Mouse (Mus musculus) intestine, postnatal 0 days (tissue): ENCODE measurements at regions not wholly inside any gene's neighbourhood (a gene's known extent, or its start where the extent isn't known, plus 50 kb on each side); places are given as distances from the start of the nearest gene placed in this dataset.

Source experiments
- ATAC-seq: fragments of 200-750 bp; cut with Nextera tagmentation; 2 replicates; pipeline ENCODE4 v1.8.0; 2017; ENCODE audit warnings: mild to moderate bottlenecking, moderate TSS enrichment, moderate library complexity
- H3K27ac ChIP-seq: fragments of 300-500 bp; sonication (generic); 2 replicates; pipeline ENCODE4 v1.5.1; 2014; ENCODE audit warnings: mild to moderate bottlenecking, low read depth, low read length, moderate library complexity
- H3K27me3 ChIP-seq: fragments of 300-500 bp; sonication (generic); replicated peaks from 2 replicates; pipeline ENCODE4 v1.6.1; 2014; ENCODE audit warnings: low read length, mixed read lengths; ENCODE audit not compliant: control insufficient read depth, insufficient read depth
- H3K36me3 ChIP-seq: fragments of 300-500 bp; sonication (generic); 2 replicates; pipeline ENCODE4 v1.6.1; 2014; ENCODE audit warnings: mild to moderate bottlenecking, moderate library complexity; ENCODE audit not compliant: control insufficient read depth, insufficient read depth
- H3K4me1 ChIP-seq: fragments of 300-500 bp; sonication (generic); replicated peaks from 2 replicates; pipeline ENCODE4 v1.6.1; 2014; ENCODE audit warnings: antibody characterized with exemption, low read length, mixed read lengths; ENCODE audit not compliant: control insufficient read depth, insufficient read depth
- H3K4me2 ChIP-seq: fragments of 300-500 bp; sonication (generic); replicated peaks from 2 replicates; pipeline ENCODE4 v1.6.1; 2014; ENCODE audit warnings: low read depth, mild to moderate bottlenecking, moderate library complexity
- H3K4me3 ChIP-seq: fragments of 300-500 bp; sonication (generic); 2 replicates; pipeline ENCODE4 v1.5.1; 2014; ENCODE audit warnings: low read depth, low read length
- H3K9ac ChIP-seq: fragments of 300-500 bp; sonication (generic); 2 replicates; pipeline ENCODE4 v1.6.1; 2014; ENCODE audit warnings: mild to moderate bottlenecking, low read depth, low read length
- H3K9me3 ChIP-seq: fragments of 300-500 bp; sonication (generic); 2 replicates; pipeline ENCODE4 v1.6.1; 2016; ENCODE audit warnings: mixed run types; ENCODE audit not compliant: control insufficient read depth
- CTCF ChIP-seq: sonication (generic); IDR thresholded peaks from 2 replicates; pipeline ENCODE4 v1.5.1; 2016; ENCODE audit warnings: low read depth, mild to moderate bottlenecking, control low read depth, antibody characterized with exemption, moderate library complexity
- WGBS: fragments of 180-500 bp; shearing (Covaris S2); extraction: QIAGEN DNeasy Blood & Tissue Kit; methylation state at CpG from one replicate; pipeline ENCODE4 v1.1.7; 2014; 5-methylcytosine and 5-hydroxymethylcytosine counted together

GRCm38 (mm10) chr14:85770636-85771035 lies 1327.3 kb downstream of the Pcdh17 start:
- Histone ChIP-seq H3K36me3 (no peaks in the 10 kb centered on the region), H3K4me1 (no peaks in the 10 kb centered on the region), H3K27ac (no peak overlapping the region), H3K9ac (no peak overlapping the region), H3K27me3 (no peaks in the 10 kb centered on the region), H3K9me3 (no peaks in the 10 kb centered on the region), H3K4me2 (no peak overlapping the region), H3K4me3 (no peak overlapping the region)
- 76% methylated on average over 4 of the region's 4 CpGs for WGBS
- no peak for ATAC-seq
- TF ChIP-seq CTCF = no peak

- Histone ChIP-seq H3K27ac (no peak overlapping the region), H3K4me1 (no peaks in the 10 kb centered on the region), H3K9me3 (no peaks in the 10 kb centered on the region), H3K9ac (no peak overlapping the region), H3K4me3 (no peak overlapping the region), H3K27me3 (no peaks in the 10 kb centered on the region), H3K4me2 (no peak overlapping the region), H3K36me3 (no peaks in the 10 kb centered on the region)
- WGBS = 79% methylated on average over 5 of the region's 5 CpGs
- ATAC-seq = no peak
- TF ChIP-seq CTCF = no peak
These were observed 1324.9 kb downstream of the Pcdh17 start for GRCm38 (mm10) chr14:85768301-85768700.

- no peaks in the 10 kb centered on the region for H3K9me3 ChIP-seq
- no peaks in the 10 kb centered on the region for H3K27me3 ChIP-seq
- no peaks in the 10 kb centered on the region for H3K4me1 ChIP-seq
- WGBS = 71% methylated on average over 1 of the region's 1 CpGs
- H3K9ac ChIP-seq = no peak overlapping the region
- ATAC-seq = no peak
- TF ChIP-seq CTCF = no peak
- no peaks in the 10 kb centered on the region for H3K36me3 ChIP-seq
- H3K4me3 ChIP-seq = no peak overlapping the region
- H3K27ac ChIP-seq = no peak overlapping the region
- no peak overlapping the region for H3K4me2 ChIP-seq
These were observed 1314.0 kb downstream of the Pcdh17 start for GRCm38 (mm10) chr14:85757343-85757742.

- Histone ChIP-seq H3K27me3 (no peaks in the 10 kb centered on the region), H3K9ac (no peak overlapping the region), H3K4me1 (no peaks in the 10 kb centered on the region), H3K27ac (no peak overlapping the region), H3K4me3 (no peak overlapping the region), H3K36me3 (no peaks in the 10 kb centered on the region), H3K9me3 (no peaks in the 10 kb centered on the region), H3K4me2 (no peak overlapping the region)
- WGBS = 34% methylated on average over 4 of the region's 4 CpGs
- 0 out of 2 replicates have a peak, but pooled peaks have one; percentile 36 for ATAC-seq
- TF ChIP-seq CTCF = no peak
These were observed 1295.2 kb downstream of the Pcdh17 start for GRCm38 (mm10) chr14:85738567-85738966.
